ENCODE assay signal across 11 mouse cellular contexts in the genomic region with DNA sequence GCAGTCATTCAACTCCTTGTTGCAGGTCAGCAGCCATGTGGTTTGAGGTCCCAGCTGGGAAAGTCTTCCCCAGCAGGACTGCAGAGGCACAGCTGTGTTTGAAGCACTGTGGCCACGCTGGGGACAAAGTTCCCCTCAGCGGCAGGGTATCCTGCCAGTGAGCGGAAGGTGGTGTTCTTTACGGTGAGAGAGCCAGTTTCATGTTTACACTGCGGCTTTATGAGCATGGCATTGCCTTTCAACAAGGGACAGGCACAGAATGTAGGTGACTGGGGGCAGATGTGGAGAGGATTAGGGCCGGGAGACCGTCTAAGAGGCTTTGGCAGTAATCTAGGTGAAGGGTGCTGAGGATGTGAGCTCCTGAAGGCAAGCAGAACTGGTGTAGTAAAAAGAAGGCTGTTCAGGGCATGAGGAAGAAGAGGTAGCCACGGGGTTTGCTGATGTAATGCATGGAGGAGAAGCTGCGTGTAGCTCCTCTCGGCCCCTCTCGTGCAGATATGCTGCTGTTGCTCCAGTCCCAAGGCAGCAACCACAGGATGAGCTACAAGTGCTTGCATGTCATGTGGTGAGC. TPM values are rescaled to one million over a fixed set of nuclear protein-coding genes. Genes with fewer than 3 reads are reported as not detected.
DNase-seq lines count a peak whose midpoint lies in the region; ATAC-seq lines count a peak whose summit lies in the region.
"Had no signal": no experiment of that assay in that cellular context is flagged by ENCODE, and none has a peak within 500 bp of the region (broad histone marks: within the 10 kb centered on the region; RNA-seq: fewer than 3 reads in every experiment).

No protein-coding gene starts in this region.

- no peaks in the 10 kb centered on the region for H3K27me3 ChIP-seq in heart, embryonic 16.5 days (ENCODE audit: control insufficient read depth, insufficient read depth, low read length)
- H3K27me3 ChIP-seq in stomach, embryonic 14.5 days (ENCODE audit: control insufficient read depth, insufficient read depth, low read length): no peaks in the 10 kb centered on the region
- no peaks in the 10 kb centered on the region for H3K27me3 ChIP-seq in forebrain, embryonic 14.5 days (replicated peaks; ENCODE audit: control insufficient read depth, insufficient read depth, low read length)

- peak overlapping the region; percentile 30 for H3K27ac ChIP-seq in heart, embryonic 16.5 days (ENCODE audit: low read length)
- H3K27ac ChIP-seq in macrophage: peak overlapping the region; percentile 89
- peak overlapping the region; percentile 52; the same call in 1 of the 2 replicates for H3K27ac ChIP-seq in stomach, embryonic 14.5 days (ENCODE audit: low read length)
- H3K27ac ChIP-seq in forebrain, embryonic 14.5 days (ENCODE audit: low read depth, low read length): no peak overlapping the region
- H3K27ac ChIP-seq: liver, embryonic 14.5 days had no signal

- H3K4me3 ChIP-seq in heart, embryonic 16.5 days (ENCODE audit: low read length): no peak overlapping the region
- no peak overlapping the region for H3K4me3 ChIP-seq in macrophage (ENCODE audit: inconsistent target)
- no peak overlapping the region for H3K4me3 ChIP-seq in stomach, embryonic 14.5 days (ENCODE audit: low read depth, low read length)
- no peak overlapping the region for H3K4me3 ChIP-seq in forebrain, embryonic 14.5 days (ENCODE audit: low read depth, low read length)

- H3K79me2 ChIP-seq in macrophage (ENCODE audit: inconsistent target): no peaks in the 10 kb centered on the region

- no peaks in the 10 kb centered on the region for H3K9me3 ChIP-seq in heart, embryonic 16.5 days (replicated peaks; ENCODE audit: control insufficient read depth, low read length)
- no peaks in the 10 kb centered on the region for H3K9me3 ChIP-seq in stomach, embryonic 14.5 days (ENCODE audit: control insufficient read depth, low read depth, low read length)
- H3K9me3 ChIP-seq in forebrain, embryonic 14.5 days (replicated peaks; ENCODE audit: control insufficient read depth, low read length): no peaks in the 10 kb centered on the region

- ATAC-seq in heart, embryonic 16.5 days (replicated peaks; ENCODE audit: extremely low read depth, insufficient read depth, low FRiP score): no peak
- peak; percentile 62 for ATAC-seq in granulocyte monocyte progenitor cell, adult 5-6 weeks (replicated peaks; ENCODE audit: poor library complexity, severe bottlenecking)
- ATAC-seq in stomach, embryonic 14.5 days (ENCODE audit: insufficient number of reproducible peaks, insufficient read depth, low FRiP score, low read depth): peak; percentile 67
- ATAC-seq in forebrain, embryonic 14.5 days: no peak

- no peak for DNase-seq in heart, postnatal 25 days (ENCODE audit: low spot score)
- no peak for DNase-seq in forebrain, embryonic 14.5 days (ENCODE audit: low spot score)
- no peak for DNase-seq in left cerebral cortex, postnatal 10 days (ENCODE audit: extremely low spot score in 1 of 2, low spot score in 2 of 2)
- DNase-seq in frontal cortex, postnatal 36 days (ENCODE audit: low spot score in 2 of 2): no peak
- DNase-seq: gastrocnemius, postnatal 14 days; kidney, adult 8-10 months had no signal

- WGBS in heart, embryonic 16.5 days: 68% methylated on average over 11 of the region's 11 CpGs
- 2% methylated on average over 11 of the region's 11 CpGs for WGBS in macrophage (ENCODE audit: missing documents)
- WGBS in stomach, embryonic 14.5 days: 76% methylated on average over 11 of the region's 11 CpGs
- WGBS in forebrain, embryonic 14.5 days: 84% methylated on average over 11 of the region's 11 CpGs

- 0 out of 2 replicates have a peak, but pooled peaks cover 2% of the 10 kb centered on the region for H3K36me3 ChIP-seq in heart, embryonic 16.5 days (ENCODE audit: control insufficient read depth, insufficient read depth)
- no peaks in the 10 kb centered on the region for H3K36me3 ChIP-seq in macrophage (ENCODE audit: inconsistent target)
- H3K36me3 ChIP-seq in stomach, embryonic 14.5 days (ENCODE audit: control insufficient read depth, insufficient read depth, low read length): no peaks in the 10 kb centered on the region
- peaks cover 25% of the 10 kb centered on the region; the same call in 1 of the 2 replicates for H3K36me3 ChIP-seq in forebrain, embryonic 14.5 days (ENCODE audit: control insufficient read depth, insufficient read depth, low read length)

- intact Hi-C loops in heart, postnatal 25 days (cut with DNase I): no loop called here
- intact Hi-C loops in left cerebral cortex, postnatal 10 days (cut with DNase I): no loop called here

- H3K4me2 ChIP-seq in heart, embryonic 16.5 days (ENCODE audit: low read depth, low read length): no peak overlapping the region
- H3K4me2 ChIP-seq in stomach, embryonic 14.5 days (replicated peaks; ENCODE audit: low read depth, low read length): no peak overlapping the region
- H3K4me2 ChIP-seq in forebrain, embryonic 14.5 days (ENCODE audit: low read length): no peak overlapping the region

- H3K4me1 ChIP-seq in heart, embryonic 16.5 days (ENCODE audit: control insufficient read depth, insufficient read depth, low read length): 0 out of 2 replicates have a peak, but pooled peaks cover 4% of the 10 kb centered on the region
- H3K4me1 ChIP-seq in stomach, embryonic 14.5 days (ENCODE audit: control insufficient read depth, insufficient read depth, low read length): no peaks in the 10 kb centered on the region
- H3K4me1 ChIP-seq in forebrain, embryonic 14.5 days (ENCODE audit: control insufficient read depth, insufficient read depth, low read length): no peaks in the 10 kb centered on the region

- H3K9ac ChIP-seq in heart, embryonic 16.5 days (ENCODE audit: low read length): no peak overlapping the region
- no peak overlapping the region for H3K9ac ChIP-seq in stomach, embryonic 14.5 days (replicated peaks; ENCODE audit: low read depth, low read length)
- H3K9ac ChIP-seq in forebrain, embryonic 14.5 days (ENCODE audit: low read length): no peak overlapping the region
- H3K9ac ChIP-seq: liver, embryonic 14.5 days had no signal

RNA-seq across cellular contexts. Expression of gene Phxr2, which starts 1.7 kb away (rescaled TPM):
- not detected in 2 replicates for polyA plus RNA-seq in heart, embryonic 16.5 days (2015; fragmentation: Nextera tagmentation; extraction: Ambion mirVana)
- total RNA-seq in heart, postnatal 25 days (2021): not detected
- 0.49 TPM in 1 of 2 replicates, not detected in the other for total RNA-seq in granulocyte monocyte progenitor cell, adult 5-6 weeks (2014; fragmentation: Nextera tagmentation)
- total RNA-seq in granulocyte monocyte progenitor cell, adult 5-6 weeks (2017): not detected in 2 replicates
- total RNA-seq in macrophage (2018; cell fraction: chromatin; rRNA removed): under 1 TPM in 2 of 26 experiments, not detected in 24; 0.66 to 0.92 TPM
- not detected for total RNA-seq in macrophage (2018; cell fraction: cytosol; rRNA removed)
- under 1 TPM in 2 of 26 experiments, not detected in 24; 0.58 to 0.60 TPM for total RNA-seq in macrophage (2018; cell fraction: nucleus; rRNA removed)
- not detected in 3 replicates for polyA plus RNA-seq in macrophage (2018)
- not detected in 2 replicates for polyA plus RNA-seq in stomach, embryonic 14.5 days (2014; fragmentation: Nextera tagmentation; extraction: Ambion mirVana)
- not detected in 2 replicates for polyA plus RNA-seq in forebrain, embryonic 14.5 days (2014; fragmentation: Nextera tagmentation; extraction: Ambion mirVana)
- total RNA-seq in left cerebral cortex, postnatal 10 days (2021): not detected
- total RNA-seq: gastrocnemius, postnatal 14 days had no signal
- polyA plus RNA-seq: liver, embryonic 14.5 days had no signal

RNA-seq across cellular contexts. Expression of gene Galnt4, which starts 19.8 kb away (rescaled TPM):
- polyA plus RNA-seq in heart, embryonic 16.5 days (2015; fragmentation: Nextera tagmentation; extraction: Ambion mirVana): 5.6 and 6.1 TPM in 2 replicates
- 1 to 10 TPM; 3.2 to 3.6 TPM for total RNA-seq in heart, postnatal 25 days (2021)
- total RNA-seq in granulocyte monocyte progenitor cell, adult 5-6 weeks (2014; fragmentation: Nextera tagmentation): 6.5 and 8.3 TPM in 2 replicates
- total RNA-seq in granulocyte monocyte progenitor cell, adult 5-6 weeks (2017): 12.2 and 14.5 TPM in 2 replicates
- total RNA-seq in macrophage (2018; cell fraction: chromatin; rRNA removed): 10 to 100 TPM in 8 of 26 experiments, 1 to 10 TPM in 18; 2.3 to 21.3 (median 6.9) TPM
- 10 to 100 TPM in 22 of 26 experiments, 1 to 10 TPM in 4; 8.1 to 22.5 (median 12.6) TPM for total RNA-seq in macrophage (2018; cell fraction: cytosol; rRNA removed)
- 10 to 100 TPM; 10.3 to 34.8 (median 15.7) TPM for total RNA-seq in macrophage (2018; cell fraction: nucleus; rRNA removed)
- polyA plus RNA-seq in macrophage (2018): 12.3 to 14.2 TPM (median 13.0 TPM) in 3 replicates
- polyA plus RNA-seq in stomach, embryonic 14.5 days (2014; fragmentation: Nextera tagmentation; extraction: Ambion mirVana): 27.1 and 31.5 TPM in 2 replicates
- polyA plus RNA-seq in forebrain, embryonic 14.5 days (2014; fragmentation: Nextera tagmentation; extraction: Ambion mirVana): 2.3 and 3.2 TPM in 2 replicates
- total RNA-seq in left cerebral cortex, postnatal 10 days (2021): 1 to 10 TPM; 3.4 to 3.8 TPM

RNA-seq across cellular contexts. Expression of gene Poc1b, which starts 20.9 kb away (rescaled TPM):
- 8.1 and 10.0 TPM in 2 replicates for polyA plus RNA-seq in heart, embryonic 16.5 days (2015; fragmentation: Nextera tagmentation; extraction: Ambion mirVana)
- 1 to 10 TPM; 5.3 to 6.4 TPM for total RNA-seq in heart, postnatal 25 days (2021)
- 42.6 and 55.4 TPM in 2 replicates for total RNA-seq in granulocyte monocyte progenitor cell, adult 5-6 weeks (2014; fragmentation: Nextera tagmentation)
- 13.4 and 14.6 TPM in 2 replicates for total RNA-seq in granulocyte monocyte progenitor cell, adult 5-6 weeks (2017)
- 10 to 100 TPM in 14 of 26 experiments, 1 to 10 TPM in 12; 1.6 to 21.4 (median 11.5) TPM for total RNA-seq in macrophage (2018; cell fraction: chromatin; rRNA removed)
- total RNA-seq in macrophage (2018; cell fraction: cytosol; rRNA removed): 10 to 100 TPM in 20 of 26 experiments, 1 to 10 TPM in 6; 8.0 to 19.3 (median 10.7) TPM
- total RNA-seq in macrophage (2018; cell fraction: nucleus; rRNA removed): 10 to 100 TPM in 10 of 26 experiments, 1 to 10 TPM in 16; 3.4 to 18.9 (median 8.6) TPM
- polyA plus RNA-seq in macrophage (2018): 12.0 to 22.8 TPM (median 12.8 TPM) in 3 replicates
- polyA plus RNA-seq in stomach, embryonic 14.5 days (2014; fragmentation: Nextera tagmentation; extraction: Ambion mirVana): 24.9 and 27.4 TPM in 2 replicates
- polyA plus RNA-seq in forebrain, embryonic 14.5 days (2014; fragmentation: Nextera tagmentation; extraction: Ambion mirVana): 20.4 and 20.8 TPM in 2 replicates
- total RNA-seq in left cerebral cortex, postnatal 10 days (2021): 1 to 10 TPM; 6.6 to 8.2 TPM

Comparison
In these comparisons a context has a peak if more than half of its experiments do, and no peak if none do; other contexts are left out.
1. ATAC-seq: peak in granulocyte monocyte progenitor cell, adult 5-6 weeks (single experiment) and stomach, embryonic 14.5 days (single experiment); none in heart, embryonic 16.5 days (single experiment) and forebrain, embryonic 14.5 days (single experiment).